Mouse (Mus musculus) limb, embryonic 12.5 days (tissue): ENCODE results near the gene Usp1. TPM values are rescaled to one million over a fixed set of nuclear protein-coding genes. Genes with fewer than 3 reads are reported as not detected.
"Not testable (repeated sequence)": the region's sequence is repeated elsewhere in the genome, so short reads cannot be mapped to it uniquely, and the experiment has no call there.

Experiments
- ATAC-seq: fragments of 200-750 bp; cut with Nextera tagmentation; 2 replicates; pipeline ENCODE4 v1.8.0; 2017; ENCODE audit warnings: low read depth, moderate TSS enrichment; ENCODE audit not compliant: insufficient number of reproducible peaks, insufficient read depth, low FRiP score, low TSS enrichment
- H3K27ac ChIP-seq: fragments of 300-500 bp; sonication (generic); 2 replicates; pipeline ENCODE4 v1.5.1; 2016; ENCODE audit warnings: mild to moderate bottlenecking, moderate library complexity
- H3K27me3 ChIP-seq: fragments of 300-500 bp; sonication (generic); 2 replicates; pipeline ENCODE4 v1.6.1; 2016; ENCODE audit warnings: mild to moderate bottlenecking, moderate library complexity
- H3K36me3 ChIP-seq: fragments of 300-500 bp; sonication (generic); 2 replicates; pipeline ENCODE4 v1.6.1; 2016; ENCODE audit warnings: mild to moderate bottlenecking, moderate library complexity
- H3K4me1 ChIP-seq: fragments of 300-500 bp; sonication (generic); replicated peaks from 2 replicates; pipeline ENCODE4 v1.6.1; 2016
- H3K4me2 ChIP-seq: fragments of 300-500 bp; sonication (generic); 2 replicates; pipeline ENCODE4 v1.6.1; 2016; ENCODE audit warnings: mild to moderate bottlenecking, moderate library complexity
- H3K4me3 ChIP-seq: fragments of 300-500 bp; sonication (generic); replicated peaks from 2 replicates; pipeline ENCODE4 v1.5.1; 2016; ENCODE audit warnings: mild to moderate bottlenecking
- H3K9ac ChIP-seq: fragments of 300-500 bp; sonication (generic); replicated peaks from 2 replicates; pipeline ENCODE4 v1.6.1; 2016; ENCODE audit warnings: mild to moderate bottlenecking, moderate library complexity
- H3K9me3 ChIP-seq: fragments of 300-500 bp; sonication (generic); 2 replicates; pipeline ENCODE4 v1.6.1; 2016; ENCODE audit warnings: mild to moderate bottlenecking, moderate library complexity
- WGBS: fragments of 180-500 bp; shearing (Covaris S2); methylation state at CpG from one replicate; pipeline ENCODE4 v1.1.7; 2016; 5-methylcytosine and 5-hydroxymethylcytosine counted together
- polyA plus RNA-seq: library from polyadenylated mRNA; unstranded; fragments of >200 nt; fragmentation: Nextera tagmentation; extraction: Ambion mirVana; gene quantifications from 2 replicates; pipeline ENCODE4 v1.2.1, GENCODE M21; 2016

Gene Usp1
- polyA plus RNA-seq, 1 experiment from 2014 or later, result 141 TPM

DNA sequence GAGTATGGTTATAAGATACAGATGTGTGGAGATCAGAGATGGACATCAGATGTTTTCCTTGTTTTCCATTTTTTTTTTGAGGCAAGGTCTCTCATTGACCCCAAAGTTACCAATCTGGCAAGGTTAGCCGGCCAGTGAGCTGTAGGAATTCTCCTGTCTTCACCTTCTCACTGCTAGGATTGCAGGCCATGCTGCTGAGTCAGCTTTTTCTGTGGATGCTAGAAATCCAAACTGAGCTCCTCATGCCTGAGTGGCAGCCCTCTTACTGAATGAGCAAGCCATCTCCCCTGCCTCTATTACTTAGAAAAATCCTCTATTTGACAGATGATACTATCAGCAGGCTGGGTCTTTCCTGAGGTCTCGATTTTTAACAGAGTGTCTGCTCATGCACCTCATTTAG is 55.1 kb downstream of the Usp1 start:
- 90% methylated on average over 2 of the region's 2 CpGs for WGBS
- peaks cover 57% of the 10 kb centered on the region for H3K36me3 ChIP-seq
- no peaks in the 10 kb centered on the region for H3K27me3 ChIP-seq

DNA sequence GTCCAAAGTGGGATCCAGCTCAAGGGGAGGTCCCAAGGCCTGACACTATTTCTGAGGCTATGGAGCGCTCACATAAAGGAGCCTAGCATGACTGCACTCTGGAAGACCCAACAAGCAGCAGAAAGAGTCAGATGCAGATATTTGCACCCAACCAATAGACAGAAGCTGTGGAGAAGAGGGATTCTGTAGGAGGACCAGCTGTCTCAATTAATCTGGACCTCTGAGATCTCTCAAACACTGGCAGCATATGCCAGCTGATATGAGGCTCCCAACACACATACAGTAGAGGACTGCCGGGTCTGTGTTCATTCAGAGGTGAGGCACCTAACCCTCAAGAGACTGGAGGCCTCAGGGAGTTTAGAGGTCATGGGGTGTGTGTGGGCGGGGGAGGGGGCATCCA is 56.4 kb downstream of the Usp1 start:
- not testable (repeated sequence) for H3K27ac ChIP-seq, H3K4me2 ChIP-seq, H3K4me3 ChIP-seq, H3K4me1 ChIP-seq, H3K9ac ChIP-seq, H3K27me3 ChIP-seq, ATAC-seq, H3K9me3 ChIP-seq
- H3K36me3 ChIP-seq, result peaks cover 58% of the 10 kb centered on the region
- 81% methylated on average over 3 of the region's 3 CpGs for WGBS

More for the DNA sequence above, 55.1 kb downstream of the Usp1 start:
- ATAC-seq, result no peak
- Histone ChIP-seq H3K4me1 (no peaks in the 10 kb centered on the region), H3K9me3 (no peaks in the 10 kb centered on the region), H3K27ac (no peak overlapping the region), H3K4me3 (no peak overlapping the region), H3K4me2 (no peak overlapping the region), H3K9ac (no peak overlapping the region)

DNA sequence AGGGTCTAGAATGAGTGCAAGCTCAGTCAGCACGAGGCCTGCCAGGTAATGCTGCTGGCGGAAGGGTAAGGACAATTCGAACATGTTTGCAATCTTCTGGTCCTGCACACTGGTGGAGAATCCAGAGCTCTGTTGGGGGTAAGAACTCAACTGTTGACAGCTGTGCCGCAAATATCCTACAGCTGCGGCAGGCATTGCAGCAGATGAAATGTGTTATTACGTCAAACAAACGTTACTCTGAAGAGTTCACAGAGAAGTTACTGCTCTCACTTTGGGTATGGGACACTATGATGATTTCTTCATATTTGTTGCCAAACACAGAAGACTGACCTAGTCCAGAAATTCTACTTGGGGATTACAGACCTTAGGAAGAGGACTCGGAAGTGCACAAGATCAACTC is 61.1 kb downstream of the Usp1 start:
- Histone ChIP-seq H3K4me2 (no peak overlapping the region), H3K4me1 (no peaks in the 10 kb centered on the region), H3K27me3 (no peaks in the 10 kb centered on the region), H3K27ac (no peak overlapping the region), H3K9me3 (no peaks in the 10 kb centered on the region), H3K4me3 (no peak overlapping the region), H3K36me3 (peaks cover 67% of the 10 kb centered on the region), H3K9ac (no peak overlapping the region)
- 87% methylated on average over 8 of the region's 8 CpGs for WGBS
- ATAC-seq, result no peak

Other genes starting within 250 kb of the Usp1 start
- gene L1td1, start 197.1 kb upstream of the Usp1 start, polyA plus RNA-seq, result 1.1 and 2.7 TPM in 2 replicates
- 2.0 and 2.3 TPM in 2 replicates for gene Kank4, start 106.3 kb upstream of the Usp1 start, polyA plus RNA-seq
- gene I0C0044D17Rik, start 100.0 kb upstream of the Usp1 start, polyA plus RNA-seq, result not detected in 2 replicates
- gene Angptl3, start 107.1 kb downstream of the Usp1 start, polyA plus RNA-seq, result 1.8 and 1.9 TPM in 2 replicates
- gene Dock7, start 197.1 kb downstream of the Usp1 start, polyA plus RNA-seq, result 94.7 and 95.3 TPM in 2 replicates